Mouse (Mus musculus) A20 (cell line): ENCODE measurements around the gene Polh.

ENCODE experiments used
- DNase-seq: peaks from one replicate; pipeline ENCODE4 v3.0.0-alpha.2; 2011; ENCODE audit warnings: low read depth, low spot score

The Polh gene

DNA sequence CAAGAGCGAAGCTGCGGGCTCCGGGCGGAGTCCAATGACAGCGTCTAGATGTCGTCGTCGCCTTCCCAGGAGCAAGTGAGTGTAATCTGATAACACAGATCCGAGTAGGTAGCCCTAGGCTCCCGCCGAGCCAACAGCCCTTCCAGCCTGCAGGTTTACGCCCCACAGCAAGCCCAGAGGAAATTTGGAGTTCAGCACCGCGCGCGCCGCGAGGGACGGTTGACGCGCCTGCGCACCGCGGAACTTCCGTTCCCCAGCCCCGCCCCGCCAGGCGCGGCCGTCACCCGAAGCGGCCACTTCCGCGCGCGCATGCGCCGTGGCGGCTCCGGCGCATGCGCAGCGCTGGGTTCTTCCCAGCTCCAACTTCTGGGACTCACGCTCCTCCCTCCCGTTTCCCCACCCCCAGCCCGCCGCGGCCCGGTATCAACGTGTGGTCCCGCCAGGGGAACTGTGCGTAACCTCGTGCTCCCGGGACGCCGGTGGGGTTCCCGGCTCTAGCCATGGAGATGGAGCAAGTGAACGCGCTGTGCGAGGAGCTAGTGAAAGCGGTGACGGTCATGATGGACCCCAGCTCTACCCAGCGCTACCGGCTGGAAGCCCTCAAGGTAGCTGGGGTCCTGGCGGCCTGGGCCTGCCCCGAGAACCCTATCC, at the start of gene Polh, which contains the start of gene Xpo5:
Gene Polh, minus strand, starts transcription at position 225 of the 651 bp plus-strand sequence.
Gene Xpo5, plus strand, starts transcription at position 362 of the 651 bp plus-strand sequence.
- peak; percentile 96 for DNase-seq

- peak; percentile 41 for DNase-seq
Observed at GRCm38 (mm10) chr17:46251174-46251573, 48.7 kb upstream of the Polh start.

DNA sequence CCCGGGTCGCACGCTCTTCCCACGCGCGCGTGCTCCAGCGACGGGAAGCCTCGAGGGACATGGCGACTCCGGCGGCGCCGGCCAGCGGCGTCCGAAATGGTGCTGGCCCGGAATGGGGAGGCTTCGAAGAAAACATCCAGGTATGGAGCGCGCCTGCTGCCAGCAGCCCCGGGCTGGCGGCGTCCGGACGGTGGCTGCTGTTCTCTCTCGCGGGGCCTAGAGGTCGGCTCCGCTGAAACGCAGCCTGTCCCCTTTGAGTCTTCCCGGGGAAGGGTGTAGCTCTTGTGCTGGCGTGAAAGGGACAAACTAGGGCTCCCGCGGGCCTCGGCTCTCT, 45.7 kb upstream of the Polh start:
- DNase-seq, result no peak

DNA sequence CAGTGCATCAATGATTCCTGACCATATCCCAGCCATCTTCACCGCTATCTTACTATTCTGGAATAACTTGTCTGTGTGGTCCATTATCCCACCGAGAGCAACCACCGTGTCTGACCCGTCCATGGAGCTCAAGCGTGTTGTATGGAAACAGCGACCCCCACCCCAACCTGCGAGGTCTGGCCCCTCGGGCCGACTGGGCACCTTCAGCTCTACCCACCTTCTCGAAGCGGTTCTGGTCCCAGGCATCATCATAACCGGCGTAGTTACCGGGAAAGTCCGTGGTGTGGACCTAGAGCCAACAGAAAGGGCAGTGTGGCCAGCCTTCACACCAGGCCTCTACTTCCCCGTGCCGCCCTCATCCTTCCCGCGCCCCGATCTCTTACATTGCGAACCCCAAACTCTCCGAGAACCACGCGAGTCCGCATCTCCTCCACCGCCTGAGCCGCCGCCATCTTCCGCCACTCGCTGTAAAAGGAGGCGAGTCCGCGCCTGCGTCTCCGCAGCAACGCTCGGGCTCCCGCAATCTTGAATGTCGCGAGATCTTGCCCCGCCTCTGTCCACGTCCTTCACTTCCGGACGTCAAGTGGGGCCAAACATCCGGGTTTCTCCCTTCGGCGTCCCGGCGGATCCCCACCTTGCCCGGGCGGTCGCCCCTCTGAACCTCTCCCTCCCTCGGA, 45.2 kb upstream of the Polh start, which contains the start of the genes Polr1c and Yipf3:
Gene Polr1c, minus strand, starts transcription at position 543 of the 677 bp plus-strand sequence.
Gene Yipf3, plus strand, starts transcription at position 569 of the 677 bp plus-strand sequence.
- peak; percentile 94 for DNase-seq

- no peak for DNase-seq
Observed at GRCm38 (mm10) chr17:46244579-46244978, 42.1 kb upstream of the Polh start.

GRCm38 (mm10) chr17:46243624-46244023, 41.2 kb upstream of the Polh start:
- DNase-seq, result no peak

DNA sequence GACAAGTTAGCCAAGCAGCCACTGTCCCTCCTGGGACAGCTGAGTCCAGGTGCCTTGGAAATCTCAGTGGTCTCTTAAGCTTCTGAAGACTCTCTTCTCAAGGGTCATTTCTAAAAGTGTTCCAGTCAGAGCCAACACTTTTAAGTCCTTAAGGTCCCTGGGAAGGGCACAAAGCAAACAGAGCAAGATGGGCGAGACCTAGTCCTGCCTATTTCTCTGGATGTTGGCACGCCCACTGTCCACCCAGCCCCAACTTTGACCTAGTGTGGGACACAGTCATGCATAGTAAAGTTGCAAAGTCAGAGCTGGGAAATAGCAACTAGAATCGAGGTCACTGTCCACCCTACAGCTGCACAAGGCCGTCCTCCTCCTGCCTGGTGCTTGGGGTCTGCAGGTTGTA, 40.5 kb upstream of the Polh start:
- no peak for DNase-seq

DNA sequence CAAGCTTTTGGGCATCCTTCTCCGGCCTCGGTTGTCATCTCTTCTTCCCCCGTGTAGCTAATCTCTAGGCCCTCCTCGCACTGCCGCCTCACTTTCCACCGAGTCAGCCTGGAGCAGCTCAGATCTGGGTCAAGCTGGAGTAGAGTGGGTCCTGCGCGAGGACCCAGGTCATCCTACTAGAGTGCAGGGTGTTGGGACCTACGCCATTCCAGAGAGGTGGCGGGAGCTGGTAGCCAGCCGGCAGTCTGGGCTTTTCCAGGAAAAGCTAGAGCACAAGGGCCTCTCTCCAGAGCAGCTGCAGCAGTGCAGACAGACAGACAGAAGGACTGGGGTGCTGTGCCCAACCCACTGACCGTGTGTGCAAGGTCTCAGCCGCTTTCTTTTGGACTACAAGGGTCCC, 39.8 kb upstream of the Polh start:
- DNase-seq, result no peak

GRCm38 (mm10) chr17:46241471-46241870, 39.0 kb upstream of the Polh start:
- DNase-seq, result no peak

DNA sequence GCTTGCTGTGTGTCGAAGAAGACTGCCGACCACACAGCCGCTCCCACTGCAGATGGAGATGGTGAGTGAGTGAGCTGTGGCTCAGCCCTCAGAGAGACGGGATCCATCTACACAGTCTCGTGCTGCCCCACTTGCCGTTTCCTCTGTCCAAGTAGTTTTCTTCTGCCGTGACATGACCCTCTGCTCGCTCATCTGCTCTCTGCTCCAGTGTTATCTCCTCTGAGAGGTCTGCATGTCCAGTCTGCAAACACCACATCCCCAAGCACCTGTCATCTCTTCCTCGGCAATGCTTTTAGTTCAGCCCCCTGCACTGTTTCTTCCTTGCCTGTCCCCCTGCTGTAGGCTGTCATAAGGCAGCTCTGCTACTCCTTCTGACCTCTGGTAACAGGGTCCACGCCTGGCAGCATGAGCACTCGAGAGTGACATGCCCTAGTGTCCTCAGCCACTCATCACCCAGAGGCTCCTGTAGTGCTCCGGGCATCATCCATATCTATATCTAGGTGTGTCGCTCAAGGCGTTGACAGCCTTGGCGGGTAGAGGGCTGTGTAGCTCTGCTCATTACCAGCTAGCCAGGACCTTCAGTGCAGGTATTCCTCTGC, 37.2 kb upstream of the Polh start:
- DNase-seq, result no peak

DNA sequence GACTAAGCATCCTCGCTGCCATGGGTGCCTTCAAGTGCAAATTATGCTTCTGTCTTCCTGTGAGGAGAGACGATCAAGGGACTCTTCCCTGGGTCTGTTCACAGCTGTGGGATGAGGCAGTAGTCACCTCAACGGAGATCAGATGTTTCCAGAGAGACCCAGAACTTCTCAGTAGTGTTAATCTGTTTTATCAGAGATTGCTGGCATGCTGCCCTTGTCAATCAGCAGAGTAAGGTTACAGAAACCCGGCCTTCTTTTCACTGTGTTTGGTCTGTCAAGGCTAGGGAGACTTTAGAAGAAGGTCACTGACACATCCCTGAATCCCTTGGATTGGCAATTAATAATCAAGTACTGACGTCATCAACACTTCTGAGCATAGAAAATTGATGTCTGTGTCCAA, 35.0 kb upstream of the Polh start:
- no peak for DNase-seq

DNA sequence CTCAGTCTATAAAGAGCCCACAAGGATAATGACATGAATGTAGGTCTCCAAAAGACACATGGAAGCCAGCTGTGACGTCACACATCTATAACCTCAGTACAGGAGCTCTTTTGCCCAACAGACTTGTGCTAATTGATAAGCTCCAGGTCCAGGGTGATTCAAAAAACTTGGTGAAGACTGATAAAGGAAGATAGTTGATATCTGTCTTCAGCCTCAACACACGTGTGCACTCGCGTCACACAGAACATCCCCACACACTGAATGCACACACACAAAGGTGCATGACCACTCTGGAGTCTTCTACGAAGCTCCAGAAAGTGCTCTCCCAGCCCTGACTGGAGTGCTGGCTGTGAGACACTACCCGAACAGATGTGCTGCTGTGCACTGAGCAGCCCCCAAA, 34.6 kb upstream of the Polh start:
- no peak for DNase-seq

- no peak for DNase-seq
Observed at GRCm38 (mm10) chr17:46236067-46236466, 33.6 kb upstream of the Polh start.

DNA sequence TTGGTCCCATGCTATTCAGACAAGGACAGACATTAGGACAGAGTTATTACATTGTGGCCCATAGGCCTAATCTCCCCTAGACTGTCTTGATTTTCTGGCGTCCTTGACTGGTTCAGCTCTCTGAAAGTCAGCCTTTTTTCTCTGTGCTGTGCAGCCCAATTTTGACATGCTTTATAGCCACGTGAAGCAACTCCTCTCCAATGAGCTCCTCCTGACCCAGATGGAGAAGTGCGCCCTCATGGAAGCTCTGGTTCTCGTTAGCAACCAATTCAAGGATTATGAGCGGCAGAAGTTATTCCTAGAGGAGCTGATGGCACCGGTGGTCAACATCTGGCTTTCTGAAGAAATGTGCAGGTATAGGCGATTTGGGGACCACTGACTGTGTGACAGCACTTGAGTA, 25.1 kb upstream of the Polh start:
- no peak for DNase-seq

DNA sequence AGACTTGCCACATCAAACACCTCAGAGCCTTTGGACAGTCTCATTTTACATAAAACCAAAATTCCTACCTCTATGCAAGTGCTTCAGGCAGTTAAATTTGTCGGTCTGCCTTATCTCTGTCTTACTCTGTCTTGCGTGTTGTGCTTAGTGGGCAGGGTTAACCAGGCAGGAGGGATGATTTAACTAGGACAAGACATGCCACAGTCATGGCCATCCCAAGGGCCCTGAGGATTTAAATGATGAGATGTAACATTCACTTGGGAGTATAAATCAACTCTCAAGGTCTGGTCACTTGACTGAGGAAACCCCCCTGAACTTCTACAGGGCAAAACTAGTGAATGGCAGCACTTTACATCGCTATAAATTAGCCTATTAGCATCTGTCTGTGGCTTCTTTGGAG, 19.2 kb upstream of the Polh start:
- DNase-seq, result no peak

GRCm38 (mm10) chr17:46210550-46210949, 8.1 kb upstream of the Polh start:
- no peak for DNase-seq

DNA sequence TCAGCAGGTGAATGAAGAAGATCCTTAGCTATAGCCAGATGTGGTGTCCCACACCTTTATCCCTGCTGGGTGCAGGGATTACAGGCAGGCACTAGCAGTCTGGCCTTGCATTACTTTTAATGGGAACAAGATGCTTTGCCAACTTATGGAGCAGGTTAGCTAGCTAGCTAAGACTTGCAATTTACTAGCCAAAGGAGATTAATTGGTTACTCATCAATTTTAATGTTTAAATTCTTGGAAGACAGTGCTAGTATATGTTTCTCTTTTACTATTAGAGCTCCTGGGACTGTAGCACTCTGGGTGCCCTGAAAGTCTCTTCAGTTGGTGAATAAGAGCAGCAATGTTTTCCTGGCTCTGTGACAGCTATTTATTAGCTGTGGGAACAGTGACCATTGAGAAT, 4.2 kb upstream of the Polh start:
- no peak for DNase-seq

- no peak for DNase-seq
Observed at GRCm38 (mm10) chr17:46203078-46203477, 633 bp upstream of the Polh start.

- DNase-seq, result peak; percentile 58
Observed at GRCm38 (mm10) chr17:46201151-46201550, 1.3 kb downstream of the Polh start.

- no peak for DNase-seq
Observed at GRCm38 (mm10) chr17:46188829-46189228, 13.6 kb downstream of the Polh start.

DNA sequence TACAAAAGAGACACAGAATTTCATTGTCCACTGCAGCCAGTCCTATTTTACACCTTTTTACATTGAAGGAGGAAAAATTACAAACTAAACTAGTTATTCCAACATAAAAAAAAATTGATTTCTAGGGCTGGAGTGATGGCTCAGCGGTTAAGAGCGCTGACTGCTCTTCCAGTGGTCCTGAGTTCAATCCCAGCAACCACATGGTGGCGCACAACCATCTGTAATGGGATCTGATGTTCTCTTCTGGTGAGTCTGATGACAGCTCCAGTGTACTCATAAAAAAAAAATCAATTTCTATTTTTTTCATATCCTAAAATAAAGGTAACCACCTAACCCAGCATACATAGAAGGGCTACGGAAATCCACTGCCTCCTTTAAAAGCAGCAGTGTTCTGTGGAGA, 20.2 kb downstream of the Polh start:
- DNase-seq, result no peak

DNA sequence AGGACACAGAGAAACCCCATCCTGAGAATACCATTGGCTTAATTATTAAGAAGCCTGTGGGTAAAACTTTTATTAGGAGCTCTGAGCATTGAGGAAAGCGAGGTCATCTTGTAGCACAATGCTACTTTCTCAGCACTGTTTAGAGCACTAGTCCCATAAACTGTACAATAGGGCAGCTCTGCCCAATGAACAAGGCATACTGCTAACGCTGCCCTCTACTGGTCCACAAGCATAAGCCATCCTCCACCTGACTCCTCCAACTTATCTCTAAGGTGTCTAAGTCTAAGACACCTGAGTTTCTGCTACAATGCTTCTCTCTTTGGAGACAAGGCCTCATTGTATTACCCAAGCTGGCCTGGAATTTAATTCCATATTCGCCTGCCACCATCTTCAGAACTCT, 31.9 kb downstream of the Polh start:
- peak; percentile 55 for DNase-seq

- no peak for DNase-seq
Observed at GRCm38 (mm10) chr17:46168768-46169167, 33.7 kb downstream of the Polh start.
